Mouse (Mus musculus) spleen, postnatal 10 days (tissue): ENCODE results near the gene Cox17.

Experiments
- DNase-seq, 2 experiments: peaks; one replicate each; pipeline ENCODE4 v3.0.0; 2021 to 2022; ENCODE audit warnings: low spot score in 2 of 2

Gene Cox17

DNA sequence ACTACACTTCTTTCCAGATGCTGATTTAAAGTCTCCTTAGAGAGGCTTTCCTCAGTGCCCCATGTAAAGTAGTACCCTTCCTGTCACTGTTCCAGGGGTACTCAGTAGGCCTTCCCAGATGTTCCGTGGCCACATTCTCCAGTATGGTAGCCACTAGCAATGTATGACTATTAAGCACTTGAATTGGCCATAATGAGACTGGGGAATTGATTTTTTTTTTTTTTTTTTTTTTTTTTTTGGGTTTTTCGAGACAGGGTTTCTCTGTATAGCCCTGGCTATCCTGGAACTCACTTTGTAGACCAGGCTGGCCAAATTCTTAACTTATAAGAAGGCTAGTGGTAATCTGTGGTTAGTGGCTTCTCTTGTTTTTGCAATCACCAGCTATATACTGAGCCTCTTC lies 3.1 kb downstream of the Cox17 start:
- DNase-seq = no peak

DNA sequence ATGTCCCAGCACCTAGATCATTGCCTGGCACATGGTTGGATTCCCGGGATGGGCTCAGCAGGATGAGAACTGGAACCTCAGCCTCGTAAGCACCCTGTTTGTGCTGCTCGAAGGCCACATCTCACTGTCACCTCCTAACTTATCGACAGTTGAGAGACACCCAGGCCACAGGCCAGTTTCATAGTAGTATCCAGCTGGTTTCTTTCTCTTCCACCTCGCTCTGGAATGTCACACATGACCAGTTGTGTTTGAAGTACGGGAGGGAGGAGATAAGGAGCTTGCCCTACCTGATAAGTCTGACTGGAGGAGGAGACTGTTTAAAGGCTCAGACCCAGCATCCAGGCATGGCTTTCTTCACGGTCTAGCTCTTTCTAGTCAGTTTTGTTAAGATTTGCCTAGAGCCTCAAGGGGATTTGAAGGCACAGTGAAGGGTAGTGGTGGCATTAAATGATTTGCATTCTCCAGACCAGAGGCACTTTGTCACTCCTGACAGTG lies 3.6 kb downstream of the Cox17 start:
- DNase-seq = no peak

DNA sequence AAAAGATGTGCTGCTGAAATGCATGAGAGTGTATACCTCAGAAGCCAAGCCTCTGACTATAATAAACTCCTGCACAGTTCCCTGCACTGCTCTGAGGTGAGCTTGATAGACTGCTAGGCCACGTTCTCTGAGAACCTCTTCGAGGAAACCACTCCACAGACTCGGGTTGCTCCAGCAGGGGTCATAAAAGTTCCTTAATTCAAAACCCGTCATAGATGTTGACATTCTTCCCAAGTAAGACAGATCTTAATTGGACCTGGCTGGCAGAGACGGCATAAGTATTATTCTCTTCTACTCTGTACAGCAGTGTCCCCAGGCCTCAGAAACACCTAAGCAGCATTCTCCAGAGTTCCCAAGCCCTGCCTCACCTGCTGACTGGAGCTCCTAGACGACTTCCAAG lies 4.1 kb downstream of the Cox17 start:
- DNase-seq = no peak

DNA sequence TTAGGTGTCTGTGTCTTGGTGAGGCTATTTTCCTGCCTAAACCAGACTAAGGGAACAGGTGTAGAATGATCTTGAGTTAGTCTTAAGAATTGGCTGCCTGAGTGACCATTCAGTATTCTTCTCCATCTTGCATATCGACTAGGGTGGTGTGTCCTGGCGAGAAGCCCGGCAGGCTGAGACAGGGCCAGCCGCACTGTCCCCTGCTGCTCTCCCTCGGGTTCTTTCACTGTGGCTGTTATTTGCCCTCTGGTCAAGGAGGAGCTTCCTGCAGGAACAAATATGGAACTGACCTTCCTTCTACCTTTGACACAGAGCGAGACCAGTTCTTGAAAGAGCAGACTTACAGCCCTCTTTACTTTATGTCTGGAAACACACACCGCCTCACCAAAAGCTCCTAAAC lies 5.2 kb downstream of the Cox17 start:
- no peak for DNase-seq

DNA sequence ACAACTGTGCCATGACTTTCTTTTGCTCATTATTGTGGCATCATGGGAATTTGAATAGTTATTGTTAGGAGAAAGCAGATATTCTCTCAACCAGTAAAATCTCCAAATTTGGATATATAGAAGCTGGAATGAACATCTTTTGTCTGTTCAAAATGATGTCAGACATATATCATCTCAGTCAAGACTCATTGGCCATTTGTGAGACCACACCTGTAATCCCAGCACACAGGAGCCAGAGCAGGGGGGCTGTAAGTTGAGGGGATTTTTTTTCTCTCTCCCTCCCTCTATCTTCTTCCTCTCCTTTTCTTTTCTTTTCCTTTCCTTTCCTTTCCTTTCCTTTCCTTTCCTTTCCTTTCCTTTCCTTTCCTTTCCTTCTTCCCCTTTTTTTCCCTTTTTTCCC lies 6.1 kb downstream of the Cox17 start:
- no peak for DNase-seq

DNA sequence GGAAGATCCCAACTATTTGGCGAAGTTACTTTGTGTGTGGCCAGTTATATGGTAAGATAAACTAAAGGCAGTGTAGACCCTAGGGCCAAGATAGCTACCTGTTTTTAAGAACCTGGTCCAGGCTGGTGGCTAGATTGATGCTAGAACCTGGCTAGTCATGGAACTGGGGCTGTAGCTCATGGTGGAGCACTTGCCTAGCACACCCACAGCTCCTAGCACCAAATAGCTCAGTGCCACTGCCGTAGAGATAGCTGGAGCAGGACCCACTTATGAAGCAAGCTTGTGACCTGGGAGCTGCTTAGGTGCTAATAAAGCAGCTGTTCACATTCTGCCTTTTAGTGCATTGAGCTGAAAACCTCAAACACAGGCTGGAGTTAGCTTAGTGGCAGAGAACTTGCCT lies 6.9 kb downstream of the Cox17 start:
- DNase-seq = no peak

DNA sequence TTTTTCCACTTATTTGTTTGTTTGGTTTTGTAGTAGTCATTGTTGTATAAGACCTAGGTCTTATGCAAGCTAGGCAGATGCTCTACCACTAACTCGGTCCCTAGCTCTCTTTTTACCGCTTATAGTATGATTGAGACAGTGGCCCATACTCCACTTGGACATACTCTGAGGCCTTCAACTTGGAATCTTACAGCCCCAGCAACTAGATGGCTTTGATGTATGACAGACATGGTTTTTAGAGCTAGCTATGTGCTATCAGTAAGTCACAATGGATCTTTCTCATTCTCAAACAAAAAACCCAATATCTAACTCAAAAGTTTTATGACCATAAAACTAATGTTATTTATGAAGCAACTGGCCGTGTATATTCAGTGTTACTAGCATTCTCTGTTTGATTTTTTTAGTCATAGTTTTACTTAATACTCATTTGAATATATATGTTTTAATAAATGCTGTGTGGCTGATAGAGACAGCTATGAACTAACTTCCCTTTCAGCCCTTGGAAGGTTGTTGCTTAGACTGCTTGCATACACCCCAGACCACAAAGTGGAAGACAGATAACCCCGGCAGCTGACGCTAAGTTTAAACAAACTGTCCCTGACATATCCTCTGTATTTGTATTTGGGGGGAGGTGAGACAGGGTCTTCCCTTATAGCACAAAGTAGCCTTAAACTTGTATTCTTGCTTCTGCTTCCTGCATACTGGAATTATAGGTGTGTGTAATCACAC lies 7.6 kb downstream of the Cox17 start:
- no peak for DNase-seq

DNA sequence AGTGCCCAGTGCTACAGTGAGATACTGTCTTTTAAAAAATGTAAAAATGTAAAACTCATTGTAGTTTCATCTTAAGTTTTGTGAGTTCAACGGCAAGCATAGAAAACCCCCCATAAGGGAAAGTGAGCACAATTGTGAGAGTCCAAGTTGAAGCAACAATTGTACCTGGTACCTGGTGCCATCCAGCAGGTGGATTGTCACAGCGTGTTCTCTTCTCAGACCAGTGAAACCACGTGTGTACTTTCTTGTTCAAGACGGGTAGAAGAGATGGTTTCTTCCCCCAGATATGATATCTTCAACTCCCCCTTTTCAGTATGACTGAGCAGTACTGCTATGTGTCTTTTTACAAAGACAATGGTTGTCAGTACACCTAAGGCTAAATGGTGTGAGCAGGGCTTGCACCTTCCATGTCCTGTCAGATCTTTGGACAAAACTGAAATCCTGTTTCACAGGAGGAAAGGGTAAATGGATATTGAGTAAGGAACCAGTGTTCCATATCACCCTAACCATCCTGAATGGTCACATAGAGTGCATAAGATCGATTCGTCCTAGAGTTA lies 11.5 kb downstream of the Cox17 start:
- DNase-seq = no peak

DNA sequence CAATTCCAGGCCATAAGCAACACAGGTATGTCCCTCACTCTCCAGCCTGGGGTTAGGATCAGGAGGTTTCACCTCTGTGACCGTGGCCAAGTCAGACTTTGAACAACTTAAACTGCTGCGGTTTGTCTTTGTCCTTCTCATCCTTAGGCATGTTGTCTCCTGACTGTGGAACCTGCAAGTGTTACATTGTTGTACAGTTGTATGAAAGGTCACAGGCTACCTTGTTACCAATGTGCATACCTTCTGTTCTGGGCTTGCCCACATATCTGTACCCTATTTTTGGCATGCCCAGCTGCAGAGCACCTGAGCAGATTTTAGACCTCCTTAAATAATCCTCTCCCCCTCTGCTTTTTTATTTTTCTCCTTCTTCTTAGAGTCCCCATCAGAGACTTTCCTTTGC lies 12.4 kb downstream of the Cox17 start:
- DNase-seq = no peak

DNA sequence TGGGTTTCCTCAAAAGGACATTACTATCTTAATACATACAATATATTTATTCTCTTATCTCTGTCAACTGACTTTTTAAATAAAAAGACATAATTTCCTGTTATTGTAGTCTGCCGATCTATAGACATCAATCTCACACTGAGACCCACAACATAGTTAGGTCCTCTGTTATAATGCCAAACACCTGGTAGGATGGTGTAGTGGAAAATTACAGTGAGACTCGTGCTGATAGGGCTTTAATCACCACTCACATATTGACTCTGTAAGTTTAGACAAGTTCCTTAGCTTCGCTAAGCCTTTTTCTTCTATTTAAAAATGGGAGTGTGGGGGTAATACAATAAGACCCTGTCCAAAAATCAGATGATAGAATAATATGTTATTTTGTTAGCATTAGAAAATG lies 13.1 kb downstream of the Cox17 start:
- DNase-seq = no peak

DNA sequence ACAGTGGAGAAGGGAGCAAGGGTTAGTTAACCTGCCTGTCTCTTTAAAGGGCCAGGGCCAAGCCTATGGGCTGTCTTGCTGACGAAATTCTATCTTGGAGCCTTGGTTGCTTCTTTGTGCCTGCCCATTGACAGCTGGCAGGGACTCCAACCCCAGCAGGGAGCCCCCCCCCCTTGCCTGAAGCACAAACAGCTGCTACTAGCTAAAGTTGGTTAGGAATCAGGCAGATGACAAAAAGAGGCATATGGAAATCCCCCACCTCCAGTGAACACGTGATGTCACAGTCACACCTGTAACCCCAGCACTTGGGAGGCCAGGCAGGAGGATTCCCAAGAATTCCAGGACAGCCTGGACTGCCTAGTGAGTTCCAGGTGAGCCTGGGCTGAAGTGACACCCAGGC lies 13.5 kb downstream of the Cox17 start:
- no peak for DNase-seq

DNA sequence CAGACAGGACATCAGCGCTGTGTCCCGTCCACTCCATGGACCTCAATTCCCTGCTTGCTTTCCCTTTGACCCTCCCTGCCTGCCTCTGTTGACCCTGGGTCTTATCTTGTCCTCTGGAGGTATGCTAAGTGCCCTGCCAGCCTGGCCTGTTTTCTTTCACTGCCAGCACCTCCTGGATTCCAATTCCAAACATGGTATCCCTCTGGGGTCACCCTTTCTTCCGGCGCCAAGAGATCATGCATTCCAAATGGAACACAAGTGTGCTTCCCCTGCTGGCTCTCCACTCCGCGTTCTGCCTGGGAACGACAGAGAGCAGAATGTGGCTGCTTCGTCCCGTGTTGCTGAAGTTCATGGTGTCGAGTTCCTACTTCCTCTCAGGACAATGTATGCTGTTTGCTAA lies 15.1 kb downstream of the Cox17 start, which contains the start of gene Popdc2:
Popdc2 (plus strand) TSS at position 277 of the 400 bp plus-strand sequence.
- no peak for DNase-seq

DNA sequence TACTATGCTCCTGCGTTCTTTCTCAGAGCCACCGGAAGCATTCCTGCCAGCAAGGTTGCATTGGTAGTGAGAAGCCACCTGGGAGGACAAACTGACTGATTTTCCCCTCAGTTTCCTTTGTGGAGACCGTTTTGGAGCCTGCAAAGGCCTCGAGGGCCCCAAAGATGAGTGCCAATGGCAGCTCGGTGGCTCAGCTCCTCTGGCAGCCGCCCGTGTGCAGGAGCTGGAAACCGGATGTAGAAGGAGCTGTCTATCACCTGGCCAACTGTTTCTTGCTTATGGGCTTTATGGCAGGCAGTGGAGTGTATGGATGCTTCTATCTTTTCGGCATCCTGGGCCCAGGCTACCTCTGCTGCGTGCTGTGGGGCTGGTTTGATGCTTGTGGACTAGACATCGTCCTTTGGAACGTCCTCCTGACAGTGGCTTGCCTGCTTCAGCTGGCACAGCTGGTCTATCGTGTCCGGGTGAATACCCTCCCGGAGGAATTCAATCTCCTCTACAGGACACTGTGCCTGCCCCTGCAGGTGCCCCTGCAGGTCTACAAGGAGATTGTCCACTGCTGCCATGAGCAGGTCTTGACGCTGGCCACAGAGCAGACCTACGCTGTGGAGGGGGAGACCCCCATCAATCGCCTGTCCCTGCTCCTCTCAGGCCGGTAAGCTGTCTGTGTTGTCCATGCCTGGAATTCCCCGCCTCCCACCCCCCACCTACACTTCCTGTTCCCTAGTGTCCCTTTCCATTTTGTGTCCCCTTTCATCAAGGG lies 15.9 kb downstream of the Cox17 start:
- no peak for DNase-seq

DNA sequence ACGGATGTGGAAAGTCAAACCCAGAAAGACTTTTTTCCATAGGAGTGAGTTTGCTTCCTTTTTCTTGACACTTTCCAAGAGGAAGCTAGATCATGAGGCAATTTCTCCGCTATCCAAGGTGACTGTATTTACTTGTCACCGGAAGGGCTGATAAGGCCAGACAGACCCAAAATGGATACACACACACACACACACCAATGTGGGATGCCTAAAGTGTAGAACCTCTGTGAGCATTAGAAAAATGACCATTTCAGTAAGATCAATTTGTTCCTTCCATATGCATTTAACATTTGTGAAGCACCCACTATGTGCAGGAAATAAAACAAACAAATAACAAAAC lies 16.4 kb downstream of the Cox17 start:
- no peak for DNase-seq

DNA sequence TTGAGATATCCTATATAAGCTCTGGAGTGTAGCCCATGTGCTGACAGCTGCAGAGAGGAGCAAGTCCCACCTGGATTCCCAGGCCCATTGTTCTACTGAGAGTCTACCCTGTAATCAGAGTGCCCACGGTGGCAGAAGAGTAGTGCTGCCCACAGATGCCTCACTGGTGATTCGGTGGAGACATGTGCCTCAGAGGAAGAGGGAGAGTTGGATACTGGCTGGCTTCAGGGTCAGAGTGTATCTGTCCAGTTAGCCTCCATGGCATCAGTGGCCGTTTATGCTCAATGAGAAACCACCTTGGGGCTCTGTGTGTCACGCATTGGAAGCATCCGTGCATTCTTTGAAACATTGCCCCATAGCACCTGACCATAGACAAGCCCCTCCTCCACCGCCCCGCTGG lies 16.9 kb downstream of the Cox17 start:
- DNase-seq = no peak

DNA sequence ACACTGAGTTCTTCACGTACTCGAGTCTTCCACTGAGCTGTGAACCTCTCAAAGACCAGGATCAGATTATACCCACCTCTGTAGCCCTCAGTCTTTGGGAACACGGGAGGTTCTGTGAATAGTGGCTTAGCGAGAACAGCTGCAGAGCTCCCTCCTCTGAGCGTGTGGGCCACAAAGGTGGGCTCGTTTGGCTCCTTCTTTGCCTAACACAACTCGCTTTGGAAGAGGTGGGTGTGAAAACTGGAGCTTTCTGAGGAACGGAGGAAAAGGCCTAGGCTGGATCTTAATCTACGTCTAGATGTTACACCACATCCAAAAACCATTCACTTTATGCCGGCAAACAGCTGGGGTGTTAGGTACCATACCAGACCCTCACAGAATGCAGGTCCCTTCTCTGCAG lies 18.6 kb downstream of the Cox17 start:
- no peak for DNase-seq

DNA sequence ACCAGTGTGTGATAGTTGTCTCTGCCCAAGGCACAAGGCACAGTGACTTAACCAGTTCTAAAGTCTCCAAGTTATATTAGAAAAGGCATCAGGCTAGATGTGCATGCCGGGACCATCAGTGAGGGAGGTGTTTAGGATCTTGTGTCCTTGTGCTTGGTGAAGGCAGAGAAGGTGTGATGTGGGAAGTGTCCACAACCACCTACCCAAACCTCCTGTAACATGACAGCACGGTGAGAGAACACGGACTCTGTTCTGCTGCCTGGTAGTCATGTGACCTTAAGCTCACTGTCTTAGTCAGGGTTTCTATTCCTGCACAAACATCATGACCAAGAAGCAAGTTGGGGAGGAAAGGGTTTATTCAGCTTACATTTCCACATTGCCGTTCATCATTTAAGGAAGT lies 19.4 kb downstream of the Cox17 start:
- no peak for DNase-seq

DNA sequence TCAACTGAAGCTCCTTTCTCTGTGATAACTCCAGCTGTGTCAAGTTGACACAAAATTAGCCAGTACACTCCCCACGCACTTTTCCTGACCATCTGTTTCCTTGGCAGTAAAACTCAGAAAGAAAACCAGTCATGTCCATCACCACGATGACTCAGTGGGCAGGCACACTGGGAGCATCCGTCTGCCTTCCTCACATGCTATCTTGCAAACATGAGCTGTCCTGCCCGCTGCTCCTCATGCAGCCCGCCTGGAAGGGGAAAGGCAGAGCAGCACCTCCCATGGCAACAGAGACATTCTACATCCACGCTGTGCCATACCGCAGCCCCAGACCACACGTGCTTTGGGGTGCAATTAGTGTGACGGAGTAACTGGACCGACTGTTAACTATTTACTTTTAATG lies 21.5 kb downstream of the Cox17 start:
- DNase-seq = no peak

DNA sequence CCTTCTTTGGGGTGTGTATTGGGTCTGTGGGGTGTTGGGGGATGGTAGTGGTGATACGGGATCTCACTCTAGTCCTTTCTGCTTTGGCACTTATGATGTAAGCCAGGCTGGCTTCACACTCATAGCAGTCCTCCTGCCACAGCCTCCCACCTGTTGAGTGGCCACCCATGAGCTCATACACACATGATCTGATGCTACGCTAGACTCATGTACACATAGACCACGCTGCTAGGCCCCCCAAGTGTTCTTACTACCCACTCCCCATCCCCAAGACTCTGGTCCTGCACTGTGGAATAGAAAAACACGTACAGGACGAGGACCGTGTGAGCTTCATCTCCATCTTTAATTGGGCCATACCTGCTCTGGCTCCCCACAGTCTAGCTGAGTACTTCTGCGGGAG lies 22.2 kb downstream of the Cox17 start:
- no peak for DNase-seq

DNA sequence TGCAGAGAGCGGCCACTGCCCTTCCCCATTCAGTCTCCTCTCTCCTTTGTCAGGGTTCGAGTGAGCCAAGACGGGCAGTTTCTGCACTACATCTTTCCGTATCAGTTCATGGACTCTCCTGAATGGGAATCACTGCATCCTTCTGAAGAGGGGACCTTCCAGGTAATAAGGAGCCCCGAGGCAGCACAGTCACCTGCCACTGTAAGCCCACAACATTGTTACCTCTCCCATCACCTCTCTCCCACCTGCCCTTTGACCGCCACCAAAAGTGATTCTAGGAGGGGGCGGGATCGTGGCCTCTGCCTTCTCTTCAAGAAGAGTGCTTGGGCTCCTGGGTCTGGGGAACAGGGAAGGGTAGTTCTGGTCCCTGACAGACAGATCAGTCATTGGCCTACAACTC lies 22.6 kb downstream of the Cox17 start:
- DNase-seq = no peak

DNA sequence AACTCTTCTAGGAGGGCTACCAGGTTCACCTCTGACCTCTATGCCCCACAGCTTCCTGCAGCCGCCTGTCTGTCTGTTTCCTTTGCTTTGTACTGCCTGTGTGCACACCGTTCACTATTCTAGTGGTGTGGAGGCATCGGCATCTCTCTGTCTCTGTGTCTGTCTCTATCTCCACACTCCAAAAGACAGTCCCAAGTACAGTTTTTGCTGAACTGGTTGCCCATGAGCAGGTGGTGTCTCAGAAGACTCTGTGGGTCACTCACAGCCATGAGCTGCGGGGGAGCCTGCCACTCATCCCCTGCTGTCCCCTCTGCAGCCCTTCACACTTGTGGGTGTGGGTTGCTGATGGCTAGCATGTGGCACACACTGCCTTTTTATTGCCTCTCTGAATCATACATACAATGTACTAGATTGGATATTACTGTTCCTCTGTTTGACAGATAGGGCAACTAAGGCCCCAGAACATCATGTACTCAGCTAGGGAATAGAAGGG lies 23.2 kb downstream of the Cox17 start:
- DNase-seq = no peak

DNA sequence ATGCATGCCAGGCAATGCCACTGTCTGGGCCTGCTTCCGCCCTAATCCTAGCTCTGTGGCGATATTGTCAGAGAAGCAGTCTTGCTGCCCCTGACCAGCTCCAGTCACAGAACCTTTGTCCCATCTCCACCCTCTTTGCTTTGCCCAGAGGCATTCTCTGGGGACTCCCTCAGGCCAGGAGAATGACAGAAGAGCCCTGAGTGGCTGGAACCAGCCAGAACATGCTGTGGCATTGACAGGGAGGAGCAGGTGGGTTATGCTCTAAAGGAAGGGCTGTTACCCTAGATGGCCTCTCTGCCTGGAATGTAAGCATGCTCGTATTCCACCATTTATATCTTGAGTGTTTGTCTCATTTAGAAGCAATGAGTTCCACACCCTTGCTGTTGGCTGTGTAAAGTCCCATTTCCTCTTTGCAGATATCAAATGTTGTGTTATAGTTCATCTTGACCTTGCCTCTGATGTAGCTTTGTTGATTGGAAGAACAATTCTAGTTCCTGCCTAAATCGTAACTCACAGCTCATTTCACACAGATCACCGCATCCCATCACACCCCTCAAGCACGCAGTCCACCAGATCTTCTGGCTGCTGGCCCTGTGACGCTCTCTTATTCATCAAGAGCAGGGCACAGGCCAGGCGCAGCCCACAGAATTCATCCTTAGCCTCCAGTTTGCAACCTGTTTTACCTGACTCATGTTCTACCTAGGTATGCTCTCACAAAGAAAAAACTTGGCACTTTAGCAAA lies 24.0 kb downstream of the Cox17 start:
- DNase-seq = no peak
